In the genomic region with DNA sequence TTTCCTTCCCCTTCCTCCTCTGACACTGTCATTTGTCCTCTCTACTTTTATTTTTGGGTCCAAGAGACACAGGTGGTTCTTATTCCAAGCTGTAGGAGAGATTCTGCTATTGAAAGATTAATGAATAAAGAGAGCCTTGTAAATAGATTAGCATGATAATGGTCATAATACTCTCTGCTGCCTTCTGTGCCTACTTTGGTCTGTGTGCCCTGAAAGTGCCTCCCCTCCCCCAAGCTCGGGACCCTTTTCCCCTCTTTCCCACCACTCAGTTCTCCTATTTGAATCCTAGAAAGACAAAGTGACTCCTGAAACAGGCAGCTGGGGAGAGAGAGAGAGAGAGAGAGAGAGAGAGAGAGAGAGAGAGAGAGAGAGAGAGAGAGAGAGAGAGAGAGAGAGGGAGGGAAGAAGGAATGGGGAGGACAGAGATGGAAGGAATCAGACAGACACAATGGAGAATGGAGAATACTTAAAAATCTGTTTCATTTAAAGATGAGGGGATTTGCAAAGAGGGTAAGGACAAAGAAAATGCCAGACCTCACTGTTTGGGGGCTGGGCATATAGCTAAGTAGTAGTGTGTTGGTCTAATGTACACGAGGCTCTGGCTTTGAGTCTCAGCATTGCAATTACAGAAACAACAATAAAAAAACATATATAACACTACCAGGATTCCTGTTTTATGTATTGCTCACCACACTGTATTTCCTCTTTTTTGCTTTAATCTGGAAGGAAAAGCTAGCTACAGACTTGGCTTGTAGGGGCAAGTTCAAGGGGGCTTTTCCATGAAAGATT, we compare ENCODE assay signal across 9 mouse cellular contexts.
DNase-seq lines count a peak whose midpoint lies in the region; ATAC-seq and TF ChIP-seq lines count a peak whose summit lies in the region.
"Had no signal": no experiment of that assay in that cellular context is flagged by ENCODE, and none has a peak within 500 bp of the region (broad histone marks: within the 10 kb centered on the region; RNA-seq: fewer than 3 reads in every experiment).

No protein-coding gene starts in this region.

- peaks cover 61% of the 10 kb centered on the region for H3K4me1 ChIP-seq in lung, embryonic 16.5 days (replicated peaks; ENCODE audit: control insufficient read depth, insufficient read depth, low read length)
- peaks cover 52% of the 10 kb centered on the region for H3K4me1 ChIP-seq in lung, adult 2 months (ENCODE audit: control insufficient read depth, insufficient read depth, low read length)
- peaks cover 82% of the 10 kb centered on the region for H3K4me1 ChIP-seq in forebrain, embryonic 16.5 days (replicated peaks; ENCODE audit: control insufficient read depth, insufficient read depth, low read length)
- H3K4me1 ChIP-seq in liver, embryonic 13.5 days (replicated peaks), result peaks cover 86% of the 10 kb centered on the region
- H3K4me1 ChIP-seq in stomach, embryonic 15.5 days, result peaks cover 42% of the 10 kb centered on the region

- TF ChIP-seq CTCF in lung, adult 2 months (IDR thresholded peaks at IDR 0.05; ENCODE audit: insufficient read depth, low read length), result no peak

- 51% methylated on average over 2 of the region's 2 CpGs for WGBS in lung, embryonic 16.5 days
- 64% methylated on average over 2 of the region's 2 CpGs for WGBS in lung, adult 2 months
- WGBS in forebrain, embryonic 16.5 days, result 2% methylated on average over 2 of the region's 2 CpGs
- 25% methylated on average over 2 of the region's 2 CpGs for WGBS in liver, embryonic 13.5 days (ENCODE audit: insufficient replicate concordance)
- WGBS in stomach, embryonic 15.5 days, result 50% methylated on average over 2 of the region's 2 CpGs

- no peak overlapping the region for H3K9ac ChIP-seq in lung, embryonic 16.5 days (ENCODE audit: low read length)
- peak overlapping the region; percentile 57 for H3K9ac ChIP-seq in forebrain, embryonic 16.5 days (replicated peaks; ENCODE audit: low read depth, low read length)
- peak overlapping the region; percentile 71 for H3K9ac ChIP-seq in liver, embryonic 13.5 days
- no peak overlapping the region for H3K9ac ChIP-seq in stomach, embryonic 15.5 days

- H3K27me3 ChIP-seq in lung, embryonic 16.5 days (ENCODE audit: control insufficient read depth, insufficient read depth, low read depth, low read length), result no peaks in the 10 kb centered on the region
- no peaks in the 10 kb centered on the region for H3K27me3 ChIP-seq in forebrain, embryonic 16.5 days (replicated peaks; ENCODE audit: control insufficient read depth, insufficient read depth, low read length)
- no peaks in the 10 kb centered on the region for H3K27me3 ChIP-seq in liver, embryonic 13.5 days
- H3K27me3 ChIP-seq in stomach, embryonic 15.5 days (replicated peaks), result no peaks in the 10 kb centered on the region

- no peak overlapping the region for H3K4me2 ChIP-seq in lung, embryonic 16.5 days (ENCODE audit: low read depth, low read length)
- peak overlapping the region; percentile 42 for H3K4me2 ChIP-seq in forebrain, embryonic 16.5 days (ENCODE audit: low read length)
- H3K4me2 ChIP-seq in liver, embryonic 13.5 days, result peak overlapping the region; percentile 68
- H3K4me2 ChIP-seq in stomach, embryonic 15.5 days, result no peak overlapping the region

- peak overlapping the region; percentile 53; the same call in 1 of the 2 replicates for H3K27ac ChIP-seq in lung, embryonic 16.5 days (ENCODE audit: low read length)
- peak overlapping the region; percentile 90 for H3K27ac ChIP-seq in forebrain, embryonic 16.5 days (ENCODE audit: low read length)
- H3K27ac ChIP-seq in liver, embryonic 13.5 days, result peak overlapping the region; percentile 93
- peak overlapping the region; percentile 77 for H3K27ac ChIP-seq in stomach, embryonic 15.5 days

- no peak overlapping the region for H3K4me3 ChIP-seq in lung, embryonic 16.5 days (ENCODE audit: low read length)
- H3K4me3 ChIP-seq in lung, adult 2 months (replicated peaks; ENCODE audit: extremely low read depth, low read depth, low read length), result no peak overlapping the region
- no peak overlapping the region for H3K4me3 ChIP-seq in forebrain, embryonic 16.5 days (replicated peaks; ENCODE audit: low read length)
- 0 out of 2 replicates have a peak overlapping the region, but pooled peaks have one; percentile 17 for H3K4me3 ChIP-seq in liver, embryonic 13.5 days (replicated peaks)
- no peak overlapping the region for H3K4me3 ChIP-seq in stomach, embryonic 15.5 days (replicated peaks)

- no peak for ATAC-seq in lung, embryonic 16.5 days (ENCODE audit: low read depth)
- no peak; the same call in 1 of the 2 replicates for ATAC-seq in forebrain, embryonic 16.5 days
- no peak for ATAC-seq in liver, embryonic 13.5 days (ENCODE audit: low read depth)
- ATAC-seq in stomach, embryonic 15.5 days (ENCODE audit: insufficient read depth, low FRiP score, low read depth), result no peak

- DNase-seq in lung, adult 2 months, result no peak
- no peak for DNase-seq in liver, embryonic 13.5 days
- no peak for DNase-seq in kidney, adult 18-20 months
- no peak for DNase-seq in urinary bladder, adult 2 months (ENCODE audit: low spot score)
- DNase-seq: kidney, adult 9 months had no signal

- H3K36me3 ChIP-seq in lung, embryonic 16.5 days (ENCODE audit: control insufficient read depth, insufficient read depth, low read length), result no peaks in the 10 kb centered on the region
- no peaks in the 10 kb centered on the region for H3K36me3 ChIP-seq in forebrain, embryonic 16.5 days (ENCODE audit: control insufficient read depth, insufficient read depth)
- no peaks in the 10 kb centered on the region for H3K36me3 ChIP-seq in liver, embryonic 13.5 days
- H3K36me3 ChIP-seq in stomach, embryonic 15.5 days, result no peaks in the 10 kb centered on the region
- H3K36me3 ChIP-seq: G1E had no signal

- no peak for TF ChIP-seq POLR2A in lung, adult 2 months (IDR thresholded peaks at IDR 0.05; ENCODE audit: borderline replicate concordance, extremely low read depth, low read depth, low read length)

- no peaks in the 10 kb centered on the region for H3K9me3 ChIP-seq in lung, embryonic 16.5 days (ENCODE audit: control insufficient read depth, low read length)
- no peaks in the 10 kb centered on the region for H3K9me3 ChIP-seq in forebrain, embryonic 16.5 days (ENCODE audit: control insufficient read depth, low read length)
- H3K9me3 ChIP-seq in liver, embryonic 13.5 days (replicated peaks), result no peaks in the 10 kb centered on the region
- H3K9me3 ChIP-seq in stomach, embryonic 15.5 days, result no peaks in the 10 kb centered on the region

Comparison
In these comparisons a context has a peak if more than half of its experiments do, and no peak if none do; other contexts are left out.
1. H3K4me2 ChIP-seq: peak in forebrain, embryonic 16.5 days (single experiment) and liver, embryonic 13.5 days (single experiment); none in lung, embryonic 16.5 days (single experiment) and stomach, embryonic 15.5 days (single experiment).
2. H3K9ac ChIP-seq: peak in forebrain, embryonic 16.5 days (single experiment) and liver, embryonic 13.5 days (single experiment); none in lung, embryonic 16.5 days (single experiment) and stomach, embryonic 15.5 days (single experiment).
3. Peak in every context shown above with its lines, with median percentiles within 50 percentile points of each other: H3K27ac ChIP-seq.